Mouse (Mus musculus) embryonic fibroblast, embryonic 13.5 days (primary cell): Measurements from ENCODE around the gene Eif2s2. TPM values are rescaled to one million over a fixed set of nuclear protein-coding genes. Genes with fewer than 3 reads are reported as not detected.
A peak's percentile ranks its signal among the peaks of the same experiment; 100 is the strongest.

Experiments
- H3K27ac ChIP-seq: 2 replicates; pipeline ENCODE4 v1.5.1; 2012; ENCODE audit warnings: low read length, control low read depth, inconsistent platforms; ENCODE audit not compliant: insufficient read depth
- H3K4me1 ChIP-seq: 2 replicates; pipeline ENCODE4 v1.6.1; 2011; ENCODE audit warnings: low read length; ENCODE audit not compliant: control insufficient read depth, insufficient read depth
- H3K4me3 ChIP-seq: 2 replicates; pipeline ENCODE4 v1.5.1; 2011; ENCODE audit warnings: mild to moderate bottlenecking, control low read depth, low read length; ENCODE audit not compliant: insufficient read depth
- CTCF ChIP-seq: IDR thresholded peaks from 2 replicates; pipeline ENCODE4 v1.5.1; 2011; ENCODE audit warnings: mild to moderate bottlenecking, control low read depth, low read length, moderate library complexity, borderline replicate concordance; ENCODE audit not compliant: insufficient read depth
- POLR2A ChIP-seq: IDR thresholded peaks from 2 replicates; pipeline ENCODE4 v1.6.1; 2011; ENCODE audit warnings: low read depth, mild to moderate bottlenecking, control low read depth, low read length, moderate library complexity
- polyA plus RNA-seq: library from polyadenylated mRNA; stranded (reverse); fragments of >200 nt; gene quantifications from 2 replicates; pipeline ENCODE4 v1.2.4, GENCODE M21; 2011; ENCODE audit warnings: low read depth; ENCODE audit not compliant: missing spikeins, insufficient read length

The Eif2s2 gene
- polyA plus RNA-seq, 1 experiment: 219 TPM

DNA sequence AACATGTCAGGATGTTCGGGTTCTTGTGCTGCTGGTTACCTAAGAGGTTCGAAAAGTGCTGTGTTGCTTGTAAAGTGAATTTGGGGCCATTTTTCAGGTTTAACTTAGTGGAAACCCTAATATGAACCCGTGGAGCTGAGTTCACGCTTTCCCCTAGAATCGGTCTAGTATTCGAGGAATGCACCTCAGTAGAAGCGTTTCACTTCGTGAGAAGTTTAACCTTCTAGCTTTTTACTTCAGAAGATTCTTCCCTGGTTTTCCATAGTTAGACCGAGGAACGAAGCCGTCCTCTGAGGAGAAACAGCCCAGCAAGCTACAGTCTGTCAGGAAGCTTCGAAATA lies 280 bp upstream of the Eif2s2 start:
- peak overlapping the region; percentile 46 for H3K27ac ChIP-seq
- peaks cover 3% of the 10 kb centered on the region; the same call in 1 of the 2 replicates for H3K4me1 ChIP-seq
- TF ChIP-seq CTCF (no peak), POLR2A (peak; percentile 7; the same call in 1 of the 2 replicates)
- peak overlapping the region; percentile 46 for H3K4me3 ChIP-seq

DNA sequence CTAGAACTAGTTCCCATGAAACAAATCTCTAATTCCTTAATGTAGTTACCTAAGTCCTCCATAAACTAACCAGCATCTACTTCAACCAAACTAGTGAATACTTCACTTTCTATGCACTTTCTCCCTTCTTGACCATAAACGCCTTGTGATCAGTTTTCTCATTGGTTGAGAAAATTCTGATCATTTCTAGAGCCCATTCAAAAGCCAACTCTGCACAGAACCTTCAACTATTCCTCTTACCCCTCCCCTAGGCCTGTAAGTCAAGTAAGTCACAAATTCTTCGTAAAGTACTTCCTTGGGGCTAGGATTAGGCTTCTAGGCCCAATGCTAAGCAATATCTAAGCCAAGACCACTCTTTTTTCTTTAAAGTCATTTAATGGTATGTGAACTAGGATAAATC lies 1.1 kb downstream of the Eif2s2 start:
- peaks cover 3% of the 10 kb centered on the region; the same call in 1 of the 2 replicates for H3K4me1 ChIP-seq
- peak overlapping the region; percentile 84 for H3K4me3 ChIP-seq
- TF ChIP-seq POLR2A (no peak), CTCF (no peak)
- no peak overlapping the region for H3K27ac ChIP-seq

DNA sequence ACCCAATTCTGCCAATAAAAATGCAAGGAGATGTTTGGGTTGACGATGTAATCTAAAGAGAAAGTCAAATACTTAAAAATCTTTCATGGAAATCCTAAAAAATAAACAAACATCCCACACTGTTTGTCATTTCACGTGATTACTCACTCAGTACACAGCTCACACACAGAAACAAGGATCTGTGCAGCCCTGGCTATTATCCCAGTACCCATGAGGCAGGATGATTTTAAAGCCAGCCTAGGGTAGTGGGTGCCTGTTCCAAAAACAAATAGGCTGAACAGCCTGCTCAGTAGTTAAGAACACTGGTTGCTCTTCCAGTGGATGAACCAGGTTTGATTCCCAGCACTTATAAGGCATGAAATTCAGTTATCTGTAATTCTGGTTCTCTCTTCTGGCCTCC lies 16.1 kb downstream of the Eif2s2 start:
- TF ChIP-seq CTCF: no peak
- TF ChIP-seq POLR2A: no peak
- Histone ChIP-seq H3K4me1 (no peaks in the 10 kb centered on the region), H3K4me3 (no peak overlapping the region), H3K27ac (no peak overlapping the region)

DNA sequence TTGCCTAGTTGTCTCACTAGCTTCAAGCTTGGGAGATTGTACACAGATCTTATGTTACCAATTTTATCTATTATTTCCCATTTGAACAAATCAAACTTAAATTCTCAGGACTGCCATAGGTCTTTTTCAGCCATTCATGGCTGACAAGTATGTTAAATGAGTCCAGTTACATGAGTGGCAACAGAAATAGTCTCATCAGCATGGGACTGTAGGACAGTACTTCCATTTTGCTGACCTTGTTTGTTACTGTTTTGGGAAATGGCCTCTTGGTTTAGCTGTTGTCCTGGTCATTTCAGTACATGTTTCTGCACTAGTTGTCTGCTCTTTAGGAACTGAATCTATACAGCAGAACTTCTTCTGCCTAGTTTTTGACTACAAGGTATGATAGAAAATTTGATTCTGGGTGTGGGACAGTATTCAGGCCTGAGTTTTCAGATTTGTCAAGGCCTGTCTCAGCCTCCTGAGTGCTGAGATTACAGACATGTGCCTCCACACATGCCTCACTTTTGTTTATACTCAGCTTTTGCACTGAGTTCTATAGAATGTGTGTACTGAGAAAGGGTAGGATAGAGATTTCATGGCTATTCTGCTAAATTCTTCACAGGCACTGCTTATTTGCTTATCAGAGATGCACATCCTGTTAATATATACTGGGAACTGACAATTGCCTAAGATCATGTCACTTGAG lies 22.6 kb downstream of the Eif2s2 start:
- Histone ChIP-seq H3K4me3 (no peak overlapping the region), H3K4me1 (no peaks in the 10 kb centered on the region), H3K27ac (peak overlapping the region; percentile 45; the same call in 1 of the 2 replicates)
- TF ChIP-seq CTCF (no peak), POLR2A (no peak)

DNA sequence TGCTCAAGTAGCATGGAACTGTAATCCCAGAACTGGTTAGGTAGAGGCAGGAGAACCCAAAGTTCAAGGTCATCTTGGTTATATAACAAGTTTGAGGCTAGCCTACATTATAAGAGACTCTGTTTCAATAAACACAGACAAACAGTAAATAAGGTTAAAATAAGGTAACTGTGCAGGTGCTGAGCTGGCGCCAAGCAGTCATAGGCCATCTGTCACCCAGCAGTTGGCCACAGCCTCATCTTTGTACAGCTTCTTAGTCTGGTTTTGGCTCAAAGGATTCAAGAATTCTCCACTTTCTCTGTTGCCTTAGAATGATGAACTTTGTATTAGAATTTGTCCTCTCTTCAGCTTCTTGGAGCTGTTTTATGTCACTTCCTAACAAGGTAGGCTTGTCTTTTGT lies 24.6 kb downstream of the Eif2s2 start:
- H3K4me3 ChIP-seq: no peak overlapping the region
- TF ChIP-seq POLR2A (no peak), CTCF (no peak)
- no peak overlapping the region for H3K27ac ChIP-seq
- no peaks in the 10 kb centered on the region for H3K4me1 ChIP-seq

DNA sequence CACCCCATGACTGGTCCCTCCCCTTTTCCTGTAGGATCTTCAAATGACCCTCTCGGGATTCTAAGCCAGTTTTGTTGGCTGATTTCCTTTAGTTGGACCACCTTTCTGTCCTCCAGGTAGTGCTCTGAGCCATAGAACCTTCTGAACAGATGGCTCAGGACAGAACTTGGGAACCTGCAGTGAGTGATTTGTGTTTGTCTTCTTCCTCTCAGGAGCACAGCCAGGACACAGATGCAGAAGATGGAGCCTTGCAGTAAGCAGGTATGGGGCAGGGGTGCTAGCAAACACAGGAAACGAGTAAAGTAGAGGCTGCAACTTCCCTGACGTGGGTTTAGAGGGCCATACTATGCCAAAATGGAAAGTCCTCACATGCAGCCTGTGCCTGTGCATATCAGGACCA lies 27.0 kb downstream of the Eif2s2 start:
- no peak for TF ChIP-seq POLR2A
- no peak for TF ChIP-seq CTCF
- no peak overlapping the region for H3K4me3 ChIP-seq
- H3K27ac ChIP-seq: no peak overlapping the region
- peaks cover 1% of the 10 kb centered on the region for H3K4me1 ChIP-seq

DNA sequence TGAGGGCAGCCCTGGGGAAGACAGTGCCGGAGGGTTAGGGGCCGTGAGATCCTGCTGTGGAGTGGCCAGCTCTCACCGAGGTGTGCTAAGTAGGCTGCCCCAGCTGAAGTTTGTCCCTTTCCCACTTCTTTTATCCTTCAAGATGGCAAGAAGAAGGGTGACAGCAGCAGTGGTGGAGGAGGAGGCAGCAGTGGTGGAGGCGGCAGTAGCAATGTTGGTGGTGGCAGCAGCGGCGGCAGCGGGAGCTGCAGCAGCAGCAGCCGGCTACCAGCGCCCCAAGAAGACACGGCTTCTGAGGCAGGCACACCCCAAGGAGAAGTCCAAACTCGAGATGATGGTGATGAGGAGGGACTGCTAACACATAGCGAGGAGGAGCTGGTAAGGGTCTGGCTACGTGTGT lies 29.1 kb downstream of the Eif2s2 start:
- TF ChIP-seq CTCF (no peak), POLR2A (no peak)
- Histone ChIP-seq H3K4me3 (no peak overlapping the region), H3K4me1 (peaks cover 14% of the 10 kb centered on the region), H3K27ac (no peak overlapping the region)

DNA sequence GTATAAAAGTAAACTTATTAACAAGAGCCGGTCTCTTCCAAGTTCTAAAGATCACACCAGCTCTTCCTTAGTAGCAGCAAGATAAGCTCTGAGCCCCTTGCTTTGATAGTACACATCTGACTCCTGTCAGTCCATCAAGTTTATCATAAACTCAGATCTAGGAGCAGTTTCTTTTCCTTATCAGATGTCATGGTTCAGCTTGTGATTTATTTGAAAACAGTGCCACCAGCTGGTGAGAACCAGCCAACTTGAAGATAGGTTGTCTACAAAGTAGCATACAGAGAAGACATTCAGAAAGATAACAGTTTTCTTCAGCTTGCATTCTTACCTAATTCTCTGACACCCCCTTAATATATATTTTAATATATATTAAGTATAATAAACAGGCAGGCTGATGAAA lies 37.4 kb downstream of the Eif2s2 start:
- Histone ChIP-seq H3K27ac (no peak overlapping the region), H3K4me1 (peaks cover 9% of the 10 kb centered on the region; the same call in 1 of the 2 replicates), H3K4me3 (no peak overlapping the region)
- TF ChIP-seq CTCF: no peak
- TF ChIP-seq POLR2A: no peak

DNA sequence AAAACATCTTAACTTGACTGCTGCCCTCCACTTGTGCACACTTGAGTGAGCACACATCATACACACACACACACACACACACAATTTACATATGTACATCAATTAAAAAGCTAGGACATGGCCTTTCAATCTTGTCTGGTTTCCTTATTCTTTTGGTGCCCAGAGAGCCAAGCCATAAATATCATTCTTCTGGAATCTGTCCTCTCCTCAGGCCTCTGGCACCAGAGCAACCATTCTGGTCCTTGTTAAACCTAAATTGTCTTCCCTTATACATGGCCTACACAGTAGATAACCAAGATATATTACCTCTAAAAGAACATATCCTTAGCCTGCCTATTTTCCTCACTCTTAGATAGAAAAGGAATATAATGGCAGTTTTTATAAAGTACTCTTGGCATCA lies 44.6 kb downstream of the Eif2s2 start:
- TF ChIP-seq CTCF (no peak), POLR2A (no peak)
- H3K27ac ChIP-seq: no peak overlapping the region
- H3K4me1 ChIP-seq: no peaks in the 10 kb centered on the region; the same call in 1 of the 2 replicates
- no peak overlapping the region for H3K4me3 ChIP-seq

DNA sequence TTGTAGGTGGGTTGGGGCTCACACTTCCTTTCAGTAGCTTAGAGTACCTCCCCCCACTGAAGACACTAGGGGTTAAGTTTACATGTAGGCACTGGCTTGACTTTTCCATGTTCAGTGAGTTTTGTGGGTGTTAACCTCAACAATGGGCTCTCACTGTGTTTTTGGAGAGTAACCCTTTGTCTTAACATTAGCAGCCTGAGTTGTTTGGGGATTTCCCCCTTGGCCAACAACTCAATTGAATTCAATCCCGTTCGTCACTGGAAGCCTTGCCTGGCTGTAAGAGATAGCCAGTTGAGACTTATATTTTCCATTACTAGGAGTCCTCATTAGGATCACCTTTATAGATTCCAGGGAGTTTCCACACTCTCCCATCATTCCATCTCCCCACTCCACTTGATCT lies 56.2 kb downstream of the Eif2s2 start:
- H3K4me3 ChIP-seq: no peak overlapping the region
- TF ChIP-seq POLR2A (no peak), CTCF (no peak)
- no peaks in the 10 kb centered on the region for H3K4me1 ChIP-seq
- no peak overlapping the region for H3K27ac ChIP-seq
